Mouse (Mus musculus) CH12.LX (cell line): ENCODE data around the gene Zfp280d.

Experiments used
- CHD1 ChIP-seq: IDR thresholded peaks from 2 replicates; pipeline ENCODE4 v1.6.1; 2012; ENCODE audit warnings: low read depth, low read length, improper control_type of control experiment, inconsistent platforms
- CTCF ChIP-seq, 2 experiments: IDR thresholded peaks in 1 of 2; conservative IDR thresholded peaks in 1 of 2; 2 replicates each; pipeline ENCODE4 v1.5.1; 2011 to 2012; ENCODE audit warnings: low read depth in 2 of 2, low read length in 2 of 2, improper control_type of control experiment in 1 of 2, inconsistent platforms in 1 of 2, mild to moderate bottlenecking in 1 of 2, moderate library complexity in 1 of 2
- EP300 ChIP-seq: IDR thresholded peaks from 2 replicates; pipeline ENCODE4 v1.6.1; 2011; ENCODE audit warnings: low read length, improper control_type of control experiment
- HCFC1 ChIP-seq: IDR thresholded peaks from 2 replicates; pipeline ENCODE4 v1.6.1; 2012; ENCODE audit warnings: low read depth, mild to moderate bottlenecking, inconsistent platforms, low read length, improper control_type of control experiment
- JUND ChIP-seq: conservative IDR thresholded peaks from 2 replicates; pipeline ENCODE4 v1.6.1; 2011; ENCODE audit warnings: low read depth, low read length, improper control_type of control experiment
- KAT2A ChIP-seq: IDR thresholded peaks from 2 replicates; pipeline ENCODE4 v1.6.1; 2012; ENCODE audit warnings: low read length, improper control_type of control experiment, inconsistent platforms; ENCODE audit not compliant: insufficient replicate concordance
- NELFE ChIP-seq: IDR thresholded peaks from 2 replicates; pipeline ENCODE4 v1.6.1; 2011; ENCODE audit warnings: low read depth, low read length, improper control_type of control experiment
- NRF1 ChIP-seq: IDR thresholded peaks from 2 replicates; pipeline ENCODE4 v1.6.1; 2014; ENCODE audit warnings: low read depth, mild to moderate bottlenecking, inconsistent platforms, low read length, improper control_type of control experiment, moderate library complexity
- PAX5 ChIP-seq: IDR thresholded peaks from 2 replicates; pipeline ENCODE4 v1.6.1; 2012; ENCODE audit warnings: low read length, inconsistent platforms, mixed read lengths
- POLR2A ChIP-seq: IDR thresholded peaks from 2 replicates; pipeline ENCODE4 v1.6.1; 2011; ENCODE audit warnings: low read depth, mild to moderate bottlenecking, improper control_type of control experiment, low read length
- SIN3A ChIP-seq: IDR thresholded peaks from 2 replicates; pipeline ENCODE4 v1.6.1; 2012; ENCODE audit warnings: low read length, improper control_type of control experiment, inconsistent platforms
- ZNF384 ChIP-seq: IDR thresholded peaks from 2 replicates; pipeline ENCODE4 v1.6.1; 2012; ENCODE audit warnings: low read depth, low read length, improper control_type of control experiment, inconsistent platforms

DNA sequence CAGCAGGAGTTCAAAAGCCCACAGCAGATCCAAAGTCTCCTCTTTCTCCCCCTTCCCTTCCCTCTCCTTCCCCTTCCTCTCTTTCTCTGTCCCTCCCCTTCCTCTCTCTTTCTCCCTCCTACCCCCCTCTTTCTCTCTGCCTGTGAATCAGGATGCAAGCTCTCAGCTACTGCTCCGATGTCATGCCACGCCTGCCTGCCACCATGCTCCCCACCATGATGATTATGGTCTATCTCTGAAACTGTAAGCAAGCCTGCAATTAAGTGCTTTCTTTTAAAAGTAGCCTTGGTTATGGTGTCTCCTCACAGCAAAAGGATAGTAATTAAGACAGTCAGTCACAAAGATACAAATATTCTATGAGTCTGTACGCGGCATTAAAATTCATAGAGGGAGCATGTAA is 100.3 kb downstream of the Zfp280d start:
- TF ChIP-seq PAX5 (no peak), CHD1 (no peak), CTCF (conservative IDR thresholded peaks at IDR 0.05 in 1 of 2, IDR thresholded peaks at IDR 0.05 in 1 of 2; ENCODE audit: low read depth in 2 of 2, low read length in 2 of 2) (no peak), SIN3A (no peak), POLR2A (no peak), NELFE (no peak), KAT2A (no peak), EP300 (no peak), ZNF384 (no peak), JUND (no peak), NRF1 (no peak), HCFC1 (no peak)
